Mouse (Mus musculus): Measurements from ENCODE around the gene Fbxo46.

DNA sequence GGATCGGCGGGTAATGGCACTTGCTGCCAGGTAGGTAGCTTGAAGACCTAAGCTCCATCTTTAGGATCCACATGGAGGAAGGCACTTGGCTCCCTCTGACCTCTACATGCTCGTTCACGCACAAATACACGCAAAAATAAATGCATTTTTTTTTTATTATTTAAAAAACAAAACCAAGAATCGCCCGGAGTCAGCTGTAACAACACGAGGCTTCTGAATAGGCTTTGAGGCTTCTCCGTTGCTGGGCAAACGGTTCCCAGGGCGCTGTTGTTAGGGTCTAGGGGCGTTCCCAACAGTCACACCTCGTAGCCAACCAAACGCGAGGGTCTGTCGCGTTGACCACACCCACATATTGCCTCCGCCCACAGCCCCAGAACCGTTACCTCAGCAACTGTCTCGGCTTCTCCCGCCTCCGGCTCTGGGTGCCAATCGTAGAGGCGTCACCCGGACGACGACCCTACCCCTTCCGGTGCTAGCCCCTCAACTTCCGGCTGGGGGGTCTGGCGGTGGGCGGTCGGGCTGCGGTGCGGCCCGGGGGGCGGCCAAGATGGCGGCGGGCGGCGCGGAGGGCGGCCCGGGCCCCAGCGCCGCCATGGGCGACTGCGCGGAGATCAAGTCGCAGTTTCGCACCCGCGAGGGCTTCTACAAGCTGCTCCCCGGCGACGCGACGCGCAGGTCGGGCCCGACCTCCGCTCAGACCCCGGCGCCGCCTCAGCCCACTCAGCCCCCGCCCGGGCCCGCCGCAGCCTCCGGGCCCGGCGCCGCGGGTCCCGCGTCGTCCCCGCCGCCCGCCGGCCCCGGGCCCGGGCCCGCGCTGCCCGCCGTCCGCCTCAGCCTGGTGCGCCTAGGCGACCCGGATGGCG is 43.7 kb upstream of the Fbxo46 start, which contains the start of gene Dmwd:
- TF ChIP-seq CTCF (IDR thresholded peaks at IDR 0.05; ENCODE audit: borderline replicate concordance, control insufficient read depth, extremely low read depth, insufficient read depth, low read length, poor library complexity): no peak
- 0 out of 2 replicates have a peak, but pooled peaks have one; percentile 41 for TF ChIP-seq POLR2A (IDR thresholded peaks at IDR 0.05; ENCODE audit: control insufficient read depth, extremely low read depth, insufficient read depth, low read length, poor library complexity)
